Mouse (Mus musculus) limb, embryonic 14.5 days (tissue): ENCODE data around the gene Sectm1b. TPM values are rescaled to one million over a fixed set of nuclear protein-coding genes. Genes with fewer than 3 reads are reported as not detected.

Source experiments
- ATAC-seq: fragments of 200-750 bp; cut with Nextera tagmentation; 2 replicates; pipeline ENCODE4 v1.8.0; 2017; ENCODE audit warnings: low read depth, moderate number of reproducible peaks, moderate TSS enrichment; ENCODE audit not compliant: low FRiP score
- DNase-seq: peaks from one replicate; pipeline ENCODE4 v3.0.0-alpha.2; 2015; ENCODE audit warnings: low spot score
- H3K27ac ChIP-seq: fragments of 300-500 bp; sonication (generic); replicated peaks from 2 replicates; pipeline ENCODE4 v1.5.1; 2014; ENCODE audit warnings: low read depth, mild to moderate bottlenecking, low read length, moderate library complexity, mixed read lengths
- H3K27me3 ChIP-seq: fragments of 300-500 bp; sonication (generic); 2 replicates; pipeline ENCODE4 v1.6.1; 2014; ENCODE audit warnings: low read length, mixed read lengths; ENCODE audit not compliant: control insufficient read depth, insufficient read depth
- H3K36me3 ChIP-seq: fragments of 300-500 bp; sonication (generic); 2 replicates; pipeline ENCODE4 v1.6.1; 2014; ENCODE audit warnings: mild to moderate bottlenecking, low read length, moderate library complexity, mixed read lengths; ENCODE audit not compliant: control insufficient read depth, insufficient read depth
- H3K4me1 ChIP-seq: fragments of 300-500 bp; sonication (generic); 2 replicates; pipeline ENCODE4 v1.6.1; 2014; ENCODE audit warnings: antibody characterized with exemption, low read length, mixed read lengths; ENCODE audit not compliant: control insufficient read depth, insufficient read depth
- H3K4me2 ChIP-seq: fragments of 300-500 bp; sonication (generic); replicated peaks from 2 replicates; pipeline ENCODE4 v1.6.1; 2014; ENCODE audit warnings: low read depth, mild to moderate bottlenecking, low read length, moderate library complexity; ENCODE audit not compliant: severe bottlenecking
- H3K4me3 ChIP-seq: fragments of 300-500 bp; sonication (generic); replicated peaks from 2 replicates; pipeline ENCODE4 v1.5.1; 2014; ENCODE audit warnings: low read length
- H3K9ac ChIP-seq: fragments of 300-500 bp; sonication (generic); 2 replicates; pipeline ENCODE4 v1.6.1; 2014; ENCODE audit warnings: mild to moderate bottlenecking, low read depth, low read length, moderate library complexity; ENCODE audit not compliant: severe bottlenecking
- H3K9me3 ChIP-seq: fragments of 300-500 bp; sonication (generic); 2 replicates; pipeline ENCODE4 v1.6.1; 2016; ENCODE audit warnings: low read length; ENCODE audit not compliant: control insufficient read depth
- POLR2A ChIP-seq: fragments of 200-500 bp; IDR thresholded peaks from 2 replicates; pipeline ENCODE4 v1.8.0; 2012; ENCODE audit warnings: inconsistent platforms, mild to moderate bottlenecking, moderate library complexity, borderline replicate concordance; ENCODE audit not compliant: insufficient read depth, insufficient read length; ENCODE audit errors: extremely low read depth
- WGBS: fragments of 180-500 bp; shearing (Covaris S2); extraction: QIAGEN DNeasy Blood & Tissue Kit; methylation state at CpG from one replicate; pipeline ENCODE4 v1.1.7; 2014; 5-methylcytosine and 5-hydroxymethylcytosine counted together
- polyA plus RNA-seq, 2 experiments: library from polyadenylated mRNA; depleted of rRNA in 1 of 2; stranded (reverse) in 1 of 2; unstranded in 1 of 2; fragments of >200 nt; fragmentation: Nextera tagmentation in 1 of 2; extraction: Ambion mirVana in 1 of 2; gene quantifications; 2 replicates each; pipeline versions ENCODE4 v1.2.1 to v1.2.3; 2012 to 2014

The Sectm1b gene
- polyA plus RNA-seq, 2 experiments: not detected

DNA sequence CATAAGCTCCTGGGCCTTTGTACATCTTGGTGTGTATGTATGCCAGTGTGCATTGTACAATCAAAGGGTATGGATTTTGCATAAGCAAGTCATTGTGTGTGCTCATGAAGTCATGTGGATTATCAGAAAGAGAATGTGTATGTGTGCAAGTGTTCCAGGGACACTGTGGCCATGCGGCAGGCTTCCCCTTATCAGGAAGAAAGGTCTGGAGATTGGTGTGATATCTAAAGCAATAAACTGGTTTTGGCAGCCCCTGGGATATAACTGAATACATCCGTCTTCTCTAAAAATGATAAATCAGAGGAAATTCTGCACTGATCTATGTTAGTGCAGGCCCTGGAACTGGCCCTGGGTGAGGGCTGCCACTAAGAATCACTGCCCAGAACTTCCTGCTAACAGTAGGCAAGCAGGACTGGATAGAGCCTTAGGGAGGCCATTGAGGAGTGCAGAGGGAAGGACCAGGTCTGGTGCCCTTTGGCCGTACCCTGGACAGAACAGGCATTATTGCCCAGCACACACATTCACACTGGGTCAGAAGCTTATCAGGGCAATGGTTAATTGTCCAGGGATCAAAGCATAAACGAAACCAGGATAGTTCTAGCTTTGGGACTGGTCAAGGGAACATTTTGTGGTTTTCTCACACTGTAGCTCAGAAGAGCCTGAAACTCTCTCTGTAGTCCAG, 37.9 kb upstream of the Sectm1b start:
- Histone ChIP-seq H3K27me3 (no peaks in the 10 kb centered on the region), H3K9ac (no peak overlapping the region), H3K4me3 (no peak overlapping the region), H3K27ac (no peak overlapping the region), H3K4me2 (no peak overlapping the region), H3K9me3 (no peaks in the 10 kb centered on the region), H3K36me3 (no peaks in the 10 kb centered on the region), H3K4me1 (no peaks in the 10 kb centered on the region)
- DNase-seq (no peak), ATAC-seq (no peak)
- WGBS: 88% methylated on average over 4 of the region's 4 CpGs
- no peak for TF ChIP-seq POLR2A

DNA sequence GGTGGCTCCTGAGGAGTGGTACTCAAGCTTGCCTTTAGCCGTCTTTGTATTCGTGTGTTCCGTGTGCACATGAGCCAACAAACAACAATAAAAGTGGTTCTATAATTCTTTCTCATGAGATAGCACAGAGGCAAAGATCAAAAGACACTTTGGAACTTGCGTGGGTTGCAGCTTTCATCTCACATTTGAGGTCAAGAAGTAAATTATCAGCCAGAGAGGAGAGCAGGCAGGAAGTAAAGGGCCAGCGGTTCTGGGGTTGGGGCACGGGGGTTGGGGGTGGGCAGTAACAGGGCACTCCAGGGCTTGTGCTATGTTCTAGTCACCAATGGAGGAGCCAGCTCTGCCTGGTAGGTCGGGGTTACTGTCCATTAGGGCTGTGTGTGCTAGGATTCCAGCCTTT, 37.3 kb upstream of the Sectm1b start:
- TF ChIP-seq POLR2A: no peak
- DNase-seq (no peak), ATAC-seq (no peak)
- Histone ChIP-seq H3K9ac (no peak overlapping the region), H3K4me2 (no peak overlapping the region), H3K4me1 (no peaks in the 10 kb centered on the region), H3K4me3 (no peak overlapping the region), H3K27ac (no peak overlapping the region), H3K27me3 (no peaks in the 10 kb centered on the region), H3K36me3 (no peaks in the 10 kb centered on the region), H3K9me3 (no peaks in the 10 kb centered on the region)
- WGBS: 40% methylated on average over 7 of the region's 7 CpGs

DNA sequence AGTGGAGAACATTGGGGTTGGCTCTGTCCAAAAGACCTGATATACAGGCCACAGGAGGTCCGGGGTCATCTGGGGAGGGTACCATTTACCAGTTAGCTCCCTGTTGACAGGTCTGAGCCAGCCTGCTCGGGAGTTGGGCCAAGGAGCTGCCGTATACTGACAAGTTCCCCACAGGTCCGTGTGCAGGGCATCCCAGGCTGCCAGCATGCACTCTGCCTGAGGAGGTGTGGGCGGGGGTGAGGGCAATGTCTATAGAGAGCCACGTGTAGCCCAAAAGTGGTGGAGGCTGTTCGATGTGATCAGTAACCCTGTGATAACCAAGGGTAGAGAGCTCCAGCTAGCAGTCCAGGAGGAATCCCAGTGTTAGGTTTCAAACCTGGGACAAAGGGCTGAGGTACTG, 36.4 kb upstream of the Sectm1b start:
- DNase-seq (no peak), ATAC-seq (no peak)
- Histone ChIP-seq H3K27ac (no peak overlapping the region), H3K27me3 (no peaks in the 10 kb centered on the region), H3K4me3 (no peak overlapping the region), H3K9ac (no peak overlapping the region), H3K36me3 (no peaks in the 10 kb centered on the region), H3K9me3 (no peaks in the 10 kb centered on the region), H3K4me1 (no peaks in the 10 kb centered on the region), H3K4me2 (no peak overlapping the region)
- WGBS: 73% methylated on average over 7 of the region's 7 CpGs
- no peak for TF ChIP-seq POLR2A

DNA sequence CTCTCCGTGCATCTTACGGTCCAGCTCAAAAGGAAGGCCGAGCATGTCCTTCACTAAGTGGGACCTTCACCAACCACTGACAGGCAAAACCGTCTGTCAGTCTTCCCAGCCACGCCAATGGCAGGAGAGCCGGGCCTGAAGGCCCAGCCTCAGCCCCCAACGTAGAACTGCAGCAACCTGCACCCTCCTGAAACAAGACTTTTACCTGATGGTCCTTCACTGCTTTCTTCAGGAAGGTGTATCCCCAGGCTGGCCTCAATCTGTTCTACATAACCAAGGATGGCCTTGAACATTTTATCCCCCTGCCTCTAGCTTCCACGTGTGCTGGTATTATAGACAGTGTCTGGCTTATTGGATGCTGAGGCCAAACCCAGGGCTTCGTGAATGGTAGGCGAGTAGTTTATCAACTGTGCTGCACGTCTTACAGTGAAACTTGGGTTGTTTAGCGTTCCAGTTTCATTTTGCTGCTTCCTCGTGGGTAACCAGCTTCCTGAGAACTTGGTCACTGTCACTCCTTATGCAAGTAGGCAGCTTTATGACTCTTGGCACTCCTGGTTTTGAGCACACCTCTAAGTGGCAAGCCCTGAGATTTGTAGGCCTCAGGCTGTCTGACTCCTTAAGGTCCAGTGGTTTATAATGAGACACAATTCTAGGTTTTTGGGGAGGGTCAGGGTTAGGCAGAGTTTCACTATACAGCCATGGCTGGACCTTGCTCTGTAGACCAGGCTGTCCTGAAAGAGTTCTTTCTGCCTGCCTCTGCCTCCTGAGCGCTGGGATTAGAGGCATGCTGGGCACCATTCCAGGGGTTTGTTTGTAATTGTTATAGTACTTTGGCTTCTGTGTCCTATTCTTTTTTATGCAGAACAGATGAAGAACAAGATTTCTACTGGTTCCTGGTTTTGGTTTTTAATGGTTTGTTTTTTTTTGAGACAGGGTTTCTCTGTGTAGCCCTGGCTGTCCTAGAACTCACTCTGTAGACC, 29.5 kb upstream of the Sectm1b start:
- Histone ChIP-seq H3K4me2 (no peak overlapping the region), H3K9ac (no peak overlapping the region), H3K27me3 (no peaks in the 10 kb centered on the region), H3K27ac (no peak overlapping the region), H3K4me1 (no peaks in the 10 kb centered on the region), H3K36me3 (no peaks in the 10 kb centered on the region), H3K9me3 (no peaks in the 10 kb centered on the region), H3K4me3 (no peak overlapping the region)
- no peak for DNase-seq
- 88% methylated on average over 14 of the region's 14 CpGs for WGBS
- ATAC-seq: no peak
- TF ChIP-seq POLR2A: no peak

DNA sequence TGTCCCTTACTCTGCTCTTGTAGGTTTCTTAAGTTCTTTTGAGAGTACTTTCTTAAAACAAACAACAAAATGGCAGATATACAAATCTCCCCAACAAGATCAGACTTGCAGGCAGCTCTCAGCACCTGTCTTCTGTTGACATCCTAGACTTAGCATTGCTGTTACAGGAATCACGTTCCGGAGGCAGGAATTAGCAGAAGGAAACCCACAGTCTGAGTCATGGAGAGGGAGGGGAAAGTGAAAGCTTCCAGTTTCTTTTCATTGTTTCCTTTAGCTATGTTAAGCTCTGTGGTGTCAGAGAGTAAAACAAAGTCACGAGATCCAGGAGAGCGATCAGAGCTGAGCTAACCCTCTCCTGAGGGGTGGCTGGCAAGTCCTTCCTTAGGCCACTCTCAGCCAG, 27.6 kb upstream of the Sectm1b start:
- ATAC-seq (no peak), DNase-seq (no peak)
- Histone ChIP-seq H3K27ac (no peak overlapping the region), H3K4me2 (no peak overlapping the region), H3K9me3 (no peaks in the 10 kb centered on the region), H3K27me3 (no peaks in the 10 kb centered on the region), H3K36me3 (no peaks in the 10 kb centered on the region), H3K9ac (no peak overlapping the region), H3K4me1 (no peaks in the 10 kb centered on the region), H3K4me3 (no peak overlapping the region)
- no peak for TF ChIP-seq POLR2A
- 70% methylated on average over 4 of the region's 4 CpGs for WGBS
